Mouse (Mus musculus) olfactory bulb, adult 2 months (tissue): ENCODE data around the gene Hsd17b12.

Source experiments
- CTCF ChIP-seq: fragments of 200-500 bp; IDR thresholded peaks from 2 replicates; pipeline ENCODE4 v1.5.1; 2012; ENCODE audit warnings: low read depth, mild to moderate bottlenecking, low read length, moderate library complexity; ENCODE audit not compliant: insufficient read depth
- POLR2A ChIP-seq: fragments of 200-500 bp; IDR thresholded peaks from 2 replicates; pipeline ENCODE4 v1.6.1; 2012; ENCODE audit warnings: mild to moderate bottlenecking, low read depth, low read length, moderate library complexity; ENCODE audit not compliant: insufficient read depth

GRCm38 (mm10) chr2:94103758-94104157, 54.0 kb downstream of the Hsd17b12 start:
- TF ChIP-seq CTCF, result no peak
- TF ChIP-seq POLR2A, result no peak
